Mouse (Mus musculus): ENCODE data around the gene Rfx4. TPM values are rescaled to one million over a fixed set of nuclear protein-coding genes. Genes with fewer than 3 reads are reported as not detected.

Rfx4 gene
- 0.40 and 1.3 TPM in 2 replicates for polyA plus RNA-seq (2014; fragmentation: Nextera tagmentation; extraction: Ambion mirVana)

GRCm38 (mm10) chr10:84755786-84756203, at the start of gene Rfx4:
Gene Rfx4 (plus strand): TSS chr10:84756062.
- Histone ChIP-seq H3K9ac (ENCODE audit: low read length) (0 out of 2 replicates have a peak within 1 kb of the TSS, but pooled peaks have one; percentile 17), H3K9me3 (ENCODE audit: control insufficient read depth, low read length) (no peaks in the 10 kb centered on the region), H3K4me3 (ENCODE audit: low read depth, low read length) (peak within 1 kb of the TSS; percentile 24), H3K27me3 (ENCODE audit: control insufficient read depth, insufficient read depth, low read length) (peaks cover 87% of the 10 kb centered on the region), H3K36me3 (ENCODE audit: control insufficient read depth, insufficient read depth, low read length) (no peaks in the 10 kb centered on the region), H3K4me1 (ENCODE audit: control insufficient read depth, insufficient read depth, low read length) (peaks cover 24% of the 10 kb centered on the region), H3K27ac (replicated peaks; ENCODE audit: low read depth, low read length) (no peak within 1 kb of the TSS), H3K4me2 (ENCODE audit: low read depth, severe bottlenecking) (peak within 1 kb of the TSS; percentile 53)
- 1% methylated on average over 24 of the region's 24 CpGs for WGBS
- no peak for ATAC-seq (ENCODE audit: insufficient number of reproducible peaks, low FRiP score, low TSS enrichment, low read depth)
- peak; percentile 61 for DNase-seq (ENCODE audit: low spot score)

- 28% methylated on average over 8 of the region's 8 CpGs for whole genome bisulfite sequencing
- Histone ChIP-seq H3K27me3 (ENCODE audit: control insufficient read depth, insufficient read depth, low read length) (no peaks in the 10 kb centered on the region), H3K4me2 (ENCODE audit: low read depth, severe bottlenecking) (no peak overlapping the region), H3K27ac (replicated peaks; ENCODE audit: low read depth, low read length) (no peak overlapping the region), H3K4me1 (ENCODE audit: control insufficient read depth, insufficient read depth, low read length) (0 out of 2 replicates have a peak, but pooled peaks cover 2% of the 10 kb centered on the region), H3K9me3 (ENCODE audit: control insufficient read depth, low read length) (no peaks in the 10 kb centered on the region), H3K36me3 (ENCODE audit: control insufficient read depth, insufficient read depth, low read length) (no peaks in the 10 kb centered on the region), H3K9ac (ENCODE audit: low read length) (no peak overlapping the region), H3K4me3 (ENCODE audit: low read depth, low read length) (no peak overlapping the region)
- no peak for ATAC-seq (ENCODE audit: insufficient number of reproducible peaks, low FRiP score, low TSS enrichment, low read depth)
- no peak for DNase-seq (ENCODE audit: low spot score)
Measured at GRCm38 (mm10) chr10:84706543-84706942, 49.3 kb upstream of the Rfx4 start.

GRCm38 (mm10) chr10:84707226-84707625, 48.6 kb upstream of the Rfx4 start:
- Histone ChIP-seq H3K36me3 (ENCODE audit: control insufficient read depth, insufficient read depth, low read length) (no peaks in the 10 kb centered on the region), H3K27me3 (ENCODE audit: control insufficient read depth, insufficient read depth, low read length) (no peaks in the 10 kb centered on the region), H3K4me1 (ENCODE audit: control insufficient read depth, insufficient read depth, low read length) (0 out of 2 replicates have a peak, but pooled peaks cover 2% of the 10 kb centered on the region), H3K27ac (replicated peaks; ENCODE audit: low read depth, low read length) (no peak overlapping the region), H3K4me2 (ENCODE audit: low read depth, severe bottlenecking) (no peak overlapping the region), H3K9me3 (ENCODE audit: control insufficient read depth, low read length) (no peaks in the 10 kb centered on the region), H3K4me3 (ENCODE audit: low read depth, low read length) (no peak overlapping the region), H3K9ac (ENCODE audit: low read length) (no peak overlapping the region)
- ATAC-seq (ENCODE audit: insufficient number of reproducible peaks, low FRiP score, low TSS enrichment, low read depth) (no peak), DNase-seq (ENCODE audit: low spot score) (peak; percentile 27)
- 19% methylated on average over 6 of the region's 6 CpGs for whole genome bisulfite sequencing

- Histone ChIP-seq H3K4me1 (ENCODE audit: control insufficient read depth, insufficient read depth, low read length) (0 out of 2 replicates have a peak, but pooled peaks cover 2% of the 10 kb centered on the region), H3K9ac (ENCODE audit: low read length) (no peak overlapping the region), H3K27ac (replicated peaks; ENCODE audit: low read depth, low read length) (no peak overlapping the region), H3K4me2 (ENCODE audit: low read depth, severe bottlenecking) (no peak overlapping the region), H3K27me3 (ENCODE audit: control insufficient read depth, insufficient read depth, low read length) (no peaks in the 10 kb centered on the region), H3K9me3 (ENCODE audit: control insufficient read depth, low read length) (no peaks in the 10 kb centered on the region), H3K36me3 (ENCODE audit: control insufficient read depth, insufficient read depth, low read length) (no peaks in the 10 kb centered on the region), H3K4me3 (ENCODE audit: low read depth, low read length) (no peak overlapping the region)
- no peak for ATAC-seq (ENCODE audit: insufficient number of reproducible peaks, low FRiP score, low TSS enrichment, low read depth)
- DNase-seq (ENCODE audit: low spot score), result no peak
- 34% methylated on average over 14 of the region's 14 CpGs for WGBS
Measured at GRCm38 (mm10) chr10:84707752-84708530, 47.9 kb upstream of the Rfx4 start.

- no peaks in the 10 kb centered on the region for H3K27me3 ChIP-seq (ENCODE audit: control insufficient read depth, insufficient read depth, low read length)
- no peaks in the 10 kb centered on the region for H3K36me3 ChIP-seq (ENCODE audit: control insufficient read depth, insufficient read depth, low read length)
- H3K27ac ChIP-seq (replicated peaks; ENCODE audit: low read depth, low read length), result no peak overlapping the region
- no peaks in the 10 kb centered on the region for H3K9me3 ChIP-seq (ENCODE audit: control insufficient read depth, low read length)
- no peak overlapping the region for H3K4me3 ChIP-seq (ENCODE audit: low read depth, low read length)
- ATAC-seq (ENCODE audit: insufficient number of reproducible peaks, low FRiP score, low TSS enrichment, low read depth) (no peak), DNase-seq (ENCODE audit: low spot score) (no peak)
- no peak overlapping the region for H3K4me2 ChIP-seq (ENCODE audit: low read depth, severe bottlenecking)
- WGBS, result 67% methylated on average over 4 of the region's 4 CpGs
- 0 out of 2 replicates have a peak, but pooled peaks cover 2% of the 10 kb centered on the region for H3K4me1 ChIP-seq (ENCODE audit: control insufficient read depth, insufficient read depth, low read length)
- no peak overlapping the region for H3K9ac ChIP-seq (ENCODE audit: low read length)
Measured at GRCm38 (mm10) chr10:84710192-84710591, 45.7 kb upstream of the Rfx4 start.

- DNase-seq (ENCODE audit: low spot score) (no peak), ATAC-seq (ENCODE audit: insufficient number of reproducible peaks, low FRiP score, low TSS enrichment, low read depth) (no peak)
- Histone ChIP-seq H3K9ac (ENCODE audit: low read length) (no peak overlapping the region), H3K27me3 (ENCODE audit: control insufficient read depth, insufficient read depth, low read length) (no peaks in the 10 kb centered on the region), H3K4me1 (ENCODE audit: control insufficient read depth, insufficient read depth, low read length) (0 out of 2 replicates have a peak, but pooled peaks cover 2% of the 10 kb centered on the region), H3K27ac (replicated peaks; ENCODE audit: low read depth, low read length) (no peak overlapping the region), H3K9me3 (ENCODE audit: control insufficient read depth, low read length) (no peaks in the 10 kb centered on the region), H3K4me3 (ENCODE audit: low read depth, low read length) (no peak overlapping the region), H3K4me2 (ENCODE audit: low read depth, severe bottlenecking) (no peak overlapping the region), H3K36me3 (ENCODE audit: control insufficient read depth, insufficient read depth, low read length) (no peaks in the 10 kb centered on the region; the same call in 1 of the 2 replicates)
- WGBS, result 65% methylated on average over 4 of the region's 4 CpGs
Measured at GRCm38 (mm10) chr10:84710827-84711226, 45.0 kb upstream of the Rfx4 start.

- ATAC-seq (ENCODE audit: insufficient number of reproducible peaks, low FRiP score, low TSS enrichment, low read depth), result no peak
- Histone ChIP-seq H3K4me2 (ENCODE audit: low read depth, severe bottlenecking) (no peak overlapping the region), H3K9me3 (ENCODE audit: control insufficient read depth, low read length) (no peaks in the 10 kb centered on the region), H3K27ac (replicated peaks; ENCODE audit: low read depth, low read length) (no peak overlapping the region), H3K9ac (ENCODE audit: low read length) (no peak overlapping the region), H3K4me1 (ENCODE audit: control insufficient read depth, insufficient read depth, low read length) (0 out of 2 replicates have a peak, but pooled peaks cover 2% of the 10 kb centered on the region), H3K4me3 (ENCODE audit: low read depth, low read length) (no peak overlapping the region), H3K27me3 (ENCODE audit: control insufficient read depth, insufficient read depth, low read length) (no peaks in the 10 kb centered on the region), H3K36me3 (ENCODE audit: control insufficient read depth, insufficient read depth, low read length) (no peaks in the 10 kb centered on the region; the same call in 1 of the 2 replicates)
- DNase-seq (ENCODE audit: low spot score), result no peak
- WGBS, result 83% methylated on average over 8 of the region's 8 CpGs
Measured at GRCm38 (mm10) chr10:84711479-84711878, 44.4 kb upstream of the Rfx4 start.

- Histone ChIP-seq H3K9me3 (ENCODE audit: control insufficient read depth, low read length) (no peaks in the 10 kb centered on the region), H3K4me3 (ENCODE audit: low read depth, low read length) (no peak overlapping the region), H3K4me1 (ENCODE audit: control insufficient read depth, insufficient read depth, low read length) (no peaks in the 10 kb centered on the region), H3K36me3 (ENCODE audit: control insufficient read depth, insufficient read depth, low read length) (no peaks in the 10 kb centered on the region; the same call in 1 of the 2 replicates), H3K27ac (replicated peaks; ENCODE audit: low read depth, low read length) (no peak overlapping the region), H3K4me2 (ENCODE audit: low read depth, severe bottlenecking) (no peak overlapping the region), H3K9ac (ENCODE audit: low read length) (no peak overlapping the region), H3K27me3 (ENCODE audit: control insufficient read depth, insufficient read depth, low read length) (no peaks in the 10 kb centered on the region)
- DNase-seq (ENCODE audit: low spot score) (no peak), ATAC-seq (ENCODE audit: insufficient number of reproducible peaks, low FRiP score, low TSS enrichment, low read depth) (no peak)
- 85% methylated on average over 5 of the region's 5 CpGs for WGBS
Measured at GRCm38 (mm10) chr10:84711940-84712339, 43.9 kb upstream of the Rfx4 start.
